Mouse (Mus musculus): ENCODE data around the gene Tspan1. TPM values are rescaled to one million over a fixed set of nuclear protein-coding genes. Genes with fewer than 3 reads are reported as not detected.
A peak's percentile ranks its signal among the peaks of the same experiment; 100 is the strongest.

Gene Tspan1
- under 1 TPM in 1 of 2 experiments, not detected in 1; 0.33 TPM for total RNA-seq (2021)
- long read RNA-seq, experiment 1, result 0 reads
- long read RNA-seq, experiment 2, result 0 reads

GRCm38 (mm10) chr4:116167404-116167803 lies at the start of gene Tspan1:
Gene Tspan1 (minus strand): TSS chr4:116167601.
- no peak for DNase-seq (ENCODE audit: low spot score in 2 of 2)

DNA sequence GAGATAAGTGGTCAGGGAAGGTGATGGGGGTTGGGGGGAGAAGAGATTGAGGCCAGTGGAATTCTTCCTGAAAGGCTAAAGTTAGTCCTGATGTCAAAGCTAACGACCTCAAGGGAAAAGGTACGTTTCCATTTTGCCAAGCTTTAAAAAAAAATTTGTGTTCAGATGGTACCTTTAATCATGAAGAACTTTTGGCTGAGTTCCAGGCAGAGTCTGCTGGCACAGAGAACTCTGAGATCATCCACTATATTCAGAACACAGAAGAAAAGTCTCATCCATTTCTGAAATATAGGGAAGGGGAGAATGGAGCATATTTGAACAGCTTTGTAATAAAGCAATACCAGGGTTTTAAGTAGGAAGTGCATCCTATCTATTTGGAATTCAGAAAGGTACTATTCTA lies 49.6 kb upstream of the Tspan1 start:
- no peak for DNase-seq (ENCODE audit: low spot score in 2 of 2)

DNA sequence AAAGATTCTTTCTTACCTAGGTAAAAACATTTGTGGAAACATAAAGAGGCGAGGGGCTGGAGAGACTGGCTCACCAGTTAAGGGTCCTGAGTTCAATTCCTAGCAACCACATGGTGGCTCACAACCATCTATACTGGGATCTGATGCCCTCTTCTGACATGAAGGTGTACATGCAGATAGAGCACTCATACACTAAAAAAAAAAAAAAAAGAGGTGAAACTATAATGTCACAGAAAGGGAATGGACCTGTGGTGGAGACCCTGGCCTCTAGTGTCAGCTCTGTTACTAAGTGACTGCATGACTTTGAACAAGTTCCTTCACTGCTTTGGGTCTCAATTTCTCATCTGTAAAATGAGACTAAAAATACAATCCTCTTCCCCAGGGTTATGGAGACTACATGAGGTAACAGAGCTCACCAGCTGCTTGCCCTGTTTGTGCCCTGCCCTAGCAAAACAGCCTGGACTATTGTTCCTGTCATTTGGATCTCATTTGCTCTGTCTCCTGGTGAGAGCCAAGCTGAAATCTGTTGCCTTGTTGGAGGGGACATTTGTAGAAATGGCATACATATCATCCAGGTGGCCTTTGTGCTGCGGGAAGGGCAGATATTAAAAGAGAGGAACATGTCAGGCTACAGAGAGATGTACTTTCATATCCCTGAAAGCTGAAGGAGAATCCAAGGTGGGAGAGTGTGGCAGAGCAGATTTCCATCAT lies 48.6 kb upstream of the Tspan1 start:
- DNase-seq (ENCODE audit: low spot score in 2 of 2), result no peak

DNA sequence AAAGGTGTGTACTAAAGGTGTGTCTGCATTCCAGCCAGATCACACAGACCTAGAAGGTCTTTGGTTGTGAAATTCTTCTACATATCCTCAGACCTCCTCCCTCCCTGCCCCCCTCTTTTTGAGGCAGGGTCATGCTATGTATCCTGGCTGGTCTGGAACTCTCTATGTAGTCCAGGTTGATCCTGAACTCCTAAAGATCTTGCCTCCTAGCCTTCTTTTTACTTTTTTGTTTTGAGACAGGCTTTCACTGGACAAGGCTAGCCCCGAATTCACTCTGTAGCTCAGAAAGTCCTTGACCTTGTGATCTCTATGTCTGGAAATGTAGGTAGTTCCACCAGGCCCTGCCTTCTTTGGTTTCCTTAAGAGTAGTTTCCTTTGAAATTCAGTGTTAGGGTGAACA lies 41.5 kb upstream of the Tspan1 start:
- DNase-seq (ENCODE audit: low spot score in 2 of 2), result no peak

DNA sequence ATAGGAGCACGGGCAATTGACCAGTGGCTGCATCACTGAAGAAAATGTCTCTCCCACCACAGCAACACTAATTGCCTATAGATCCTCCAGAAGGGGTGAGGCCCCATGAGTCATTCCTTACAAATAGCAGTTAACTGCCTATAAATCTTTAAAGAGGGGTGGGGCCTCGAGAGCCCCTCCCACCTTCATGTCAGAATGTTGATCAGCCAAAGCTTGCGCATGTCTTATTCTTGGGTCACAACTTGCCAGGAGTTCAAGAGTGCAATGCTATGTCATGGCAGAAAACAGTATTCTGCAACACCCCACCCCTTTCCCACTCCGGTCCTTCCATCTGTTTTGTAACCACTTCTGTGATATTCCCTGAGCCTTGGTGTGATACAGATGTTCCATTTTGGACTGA lies 39.1 kb upstream of the Tspan1 start:
- no peak for DNase-seq (ENCODE audit: low spot score in 2 of 2)

DNA sequence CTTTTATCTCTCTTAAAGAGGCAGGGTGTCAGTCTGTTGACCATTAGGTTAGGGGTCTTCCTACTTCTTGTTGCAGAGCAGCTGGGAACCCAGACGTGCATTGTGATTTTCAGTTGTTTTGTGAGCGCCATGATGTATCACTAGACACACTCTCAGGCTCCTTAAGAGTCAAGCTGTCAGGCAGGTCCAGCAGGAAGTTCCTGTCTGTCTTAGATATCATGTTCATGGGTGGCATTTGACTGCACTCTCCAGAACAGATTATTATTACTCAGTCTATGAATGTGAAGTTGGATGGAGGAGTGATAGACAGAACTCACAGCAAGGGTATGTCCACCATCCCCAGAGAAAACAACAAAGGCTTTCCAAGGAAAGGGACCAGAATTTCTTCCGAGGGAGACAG lies 37.0 kb upstream of the Tspan1 start:
- DNase-seq (ENCODE audit: low spot score in 2 of 2), result no peak

DNA sequence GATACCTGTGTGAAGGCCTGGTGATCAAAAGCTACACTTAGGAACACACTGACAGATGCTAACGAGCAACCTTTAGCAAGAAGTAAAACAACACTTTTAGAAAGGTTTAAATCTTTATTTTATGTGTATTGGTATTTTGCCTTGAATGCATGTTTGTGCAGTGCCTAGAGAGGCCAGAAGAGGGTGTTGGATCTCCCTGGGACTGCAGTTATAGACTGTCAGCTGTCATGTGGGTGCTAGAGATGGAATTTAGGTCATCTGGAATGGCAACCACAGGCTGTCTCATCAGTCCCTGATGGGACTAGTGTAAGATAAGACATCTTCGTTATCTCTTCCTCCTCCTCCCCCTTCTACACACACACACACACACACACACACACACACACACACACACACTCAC lies 31.0 kb upstream of the Tspan1 start:
- no peak for DNase-seq (ENCODE audit: low spot score in 2 of 2)

- DNase-seq (ENCODE audit: low spot score in 2 of 2), result no peak
Measured at GRCm38 (mm10) chr4:116193583-116194383, 26.4 kb upstream of the Tspan1 start.

DNA sequence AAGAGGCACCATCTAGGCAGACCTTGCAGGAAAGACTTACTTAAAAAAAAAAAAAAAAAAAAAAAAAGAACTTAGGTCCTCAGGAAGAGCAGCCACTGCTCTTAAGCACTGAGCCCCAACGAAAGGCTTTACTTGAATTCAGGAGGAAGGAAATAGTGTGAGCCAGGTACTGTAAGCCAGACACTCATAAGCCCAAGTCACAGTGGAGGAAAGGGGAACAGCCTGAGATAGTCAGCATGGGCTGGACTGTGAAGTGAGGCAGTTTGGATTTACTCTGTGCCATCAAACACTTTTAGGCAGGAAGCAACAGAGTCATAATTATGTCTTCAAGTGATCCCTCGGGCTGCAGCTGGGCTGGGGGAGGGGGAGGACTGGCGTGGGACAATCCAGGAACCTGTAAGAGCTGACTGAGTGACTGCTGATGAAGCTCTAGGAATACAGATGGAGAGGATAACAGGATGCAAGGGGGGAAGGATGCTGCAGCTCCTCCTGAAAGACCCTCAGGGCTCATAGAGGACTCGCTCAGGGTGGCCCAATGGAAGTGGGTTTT lies 25.0 kb upstream of the Tspan1 start:
- DNase-seq (ENCODE audit: low spot score in 2 of 2), result no peak

GRCm38 (mm10) chr4:116185083-116185482 lies 17.7 kb upstream of the Tspan1 start:
- DNase-seq (ENCODE audit: low spot score in 2 of 2), result no peak

DNA sequence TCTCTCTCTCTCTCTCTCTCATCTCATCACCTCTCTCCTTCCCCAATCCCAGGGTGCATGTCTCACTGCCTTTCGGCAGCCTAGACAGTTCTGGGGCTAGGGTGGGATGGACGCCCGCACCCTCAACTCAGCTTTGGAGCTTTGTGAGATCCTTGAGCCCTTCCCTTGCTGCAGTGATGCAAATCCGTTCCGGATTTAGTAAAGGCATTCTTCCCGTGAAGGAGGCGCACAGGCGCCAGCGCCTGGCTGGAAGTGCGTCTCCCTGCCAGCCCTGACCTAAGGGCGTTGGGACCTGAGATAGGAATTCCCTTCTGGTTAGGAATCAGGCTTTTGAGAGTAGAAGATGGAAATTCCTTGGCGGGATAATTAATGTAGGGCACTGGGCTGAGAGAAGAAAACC lies 15.3 kb upstream of the Tspan1 start:
- no peak for DNase-seq (ENCODE audit: low spot score in 2 of 2)

- no peak for DNase-seq (ENCODE audit: low spot score in 2 of 2)
Measured at GRCm38 (mm10) chr4:116182079-116182478, 14.7 kb upstream of the Tspan1 start.

DNA sequence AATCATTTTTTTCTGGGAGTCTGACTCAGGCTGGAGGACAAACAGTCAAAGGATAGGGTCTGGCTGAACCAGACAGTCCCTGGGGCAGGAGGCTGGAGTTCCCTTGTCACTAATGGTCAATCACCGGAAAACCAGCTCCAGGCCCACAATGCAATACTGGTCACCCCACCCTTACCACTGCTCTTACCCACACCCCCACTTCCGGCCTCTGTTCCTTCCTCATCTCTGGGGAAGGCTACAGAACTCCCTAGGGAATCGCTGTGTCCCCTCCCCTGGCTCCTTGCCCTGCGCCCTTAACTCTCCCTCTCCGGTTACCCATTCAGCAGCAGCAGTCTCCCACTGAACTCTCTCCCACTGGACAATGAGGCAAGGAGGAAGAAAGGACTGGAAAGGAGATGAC lies 9.7 kb upstream of the Tspan1 start:
- peak in 1 of 2 experiments; percentile 19 for DNase-seq (ENCODE audit: low spot score in 2 of 2)

- DNase-seq (ENCODE audit: low spot score in 2 of 2), result peak; percentile 62 to 70
Measured at GRCm38 (mm10) chr4:116176543-116176988, 9.2 kb upstream of the Tspan1 start.

DNA sequence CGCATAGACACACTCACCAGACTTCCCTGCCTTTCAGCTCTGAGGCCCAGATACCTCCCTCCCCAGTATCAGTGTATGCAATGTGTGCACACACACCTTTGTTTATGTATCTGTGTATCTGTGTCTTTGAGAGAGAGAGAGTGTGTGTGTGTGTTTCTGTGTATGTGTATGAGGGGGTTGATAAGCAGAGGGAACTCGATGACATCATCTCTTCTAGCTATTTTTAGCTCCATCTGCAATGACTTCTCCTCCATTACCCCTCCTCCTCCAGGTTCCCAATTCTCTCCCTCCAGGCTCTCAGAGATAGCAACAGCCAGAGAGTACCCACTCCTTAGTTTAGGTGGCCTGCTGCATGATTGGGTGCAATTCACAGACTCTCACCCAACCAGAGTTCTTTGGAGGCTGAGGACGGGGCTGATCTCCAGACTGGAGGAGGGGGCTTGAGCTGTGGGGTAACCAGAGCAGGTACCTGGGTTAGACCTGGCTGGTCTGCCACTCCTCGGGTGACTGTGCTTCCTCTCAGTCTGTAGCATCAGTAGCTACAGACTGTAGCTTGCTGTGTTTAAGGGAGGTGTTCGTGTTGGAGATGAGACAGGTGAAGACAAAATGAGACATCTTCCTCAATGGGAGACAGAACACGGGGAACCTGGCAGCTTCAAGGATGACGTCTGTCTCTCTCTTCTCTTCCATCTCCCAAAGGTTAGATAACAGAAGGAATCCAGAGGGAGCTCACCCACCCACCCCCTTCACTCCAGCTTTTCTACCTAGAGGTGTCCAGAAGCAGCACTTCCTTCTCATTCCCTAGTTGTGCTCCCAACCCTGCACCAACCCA lies 8.5 kb upstream of the Tspan1 start:
- DNase-seq (ENCODE audit: low spot score in 2 of 2), result peak; percentile 40

- DNase-seq (ENCODE audit: low spot score in 2 of 2), result no peak
Measured at GRCm38 (mm10) chr4:116175136-116175535, 7.7 kb upstream of the Tspan1 start.

DNA sequence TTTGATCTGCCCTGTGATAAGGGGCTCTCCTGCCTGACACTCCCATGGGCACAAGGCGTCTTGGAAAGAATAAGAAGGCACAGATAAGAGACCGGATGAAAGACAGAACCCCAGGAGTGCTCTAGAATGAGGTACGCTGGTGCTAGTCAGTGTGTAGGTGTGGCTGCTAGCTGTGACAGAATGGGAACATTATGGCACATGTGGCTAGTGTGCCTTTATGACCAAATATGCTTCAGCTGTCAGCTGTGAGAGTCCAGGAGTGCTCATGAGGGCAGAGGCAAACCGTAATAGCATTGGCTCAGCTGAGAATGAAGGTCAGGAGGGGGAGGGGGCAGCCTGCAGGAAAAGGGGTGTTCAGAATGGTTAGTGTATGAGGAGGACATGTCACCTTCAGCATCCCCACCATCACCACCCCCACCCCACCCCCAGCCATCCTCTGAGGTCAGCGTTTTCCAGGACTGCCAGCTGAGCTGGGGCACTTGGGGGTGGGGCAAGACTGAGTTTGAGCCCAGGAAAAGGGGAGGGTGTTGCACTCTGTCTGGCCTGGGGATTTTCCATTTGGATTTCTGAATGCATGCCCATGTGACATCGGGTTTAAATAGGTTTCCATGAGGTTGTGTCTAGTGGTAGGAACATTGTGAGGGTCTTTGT lies 7.2 kb upstream of the Tspan1 start:
- no peak for DNase-seq (ENCODE audit: low spot score in 2 of 2)

GRCm38 (mm10) chr4:116173752-116174151 lies 6.4 kb upstream of the Tspan1 start:
- DNase-seq (ENCODE audit: low spot score in 2 of 2), result no peak

- DNase-seq (ENCODE audit: low spot score in 2 of 2), result no peak
Measured at GRCm38 (mm10) chr4:116173072-116173471, 5.7 kb upstream of the Tspan1 start, which contains the start of the genes 1700042G07Rik and Gm49337. Gene 1700042G07Rik (plus strand): TSS chr4:116173372. Gene Gm49337 (plus strand): TSS chr4:116173384.

DNA sequence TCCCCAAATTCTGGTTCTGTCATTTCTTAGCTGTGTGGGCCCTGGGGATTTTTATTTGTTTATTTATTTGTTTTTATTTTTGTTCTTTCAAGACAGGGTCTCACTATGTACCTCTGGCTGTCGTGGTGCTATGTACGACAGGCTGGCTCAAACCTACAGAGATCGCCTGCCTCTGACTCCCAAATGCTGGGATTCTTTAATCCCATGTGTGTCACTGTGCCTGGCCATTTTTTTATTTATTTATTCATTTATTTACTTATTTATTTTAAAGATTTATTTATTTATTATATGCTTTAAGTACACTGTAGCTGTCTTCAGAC lies 1.9 kb upstream of the Tspan1 start:
- DNase-seq (ENCODE audit: low spot score in 2 of 2), result no peak
